Mouse (Mus musculus) heart, embryonic 12.5 days (tissue): ENCODE data around the gene Avl9. TPM values are rescaled to one million over a fixed set of nuclear protein-coding genes. Genes with fewer than 3 reads are reported as not detected.

Experiments
- ATAC-seq: fragments of 200-750 bp; cut with Nextera tagmentation; 2 replicates; pipeline ENCODE4 v1.8.0; 2017; ENCODE audit warnings: moderate TSS enrichment, moderate library complexity; ENCODE audit not compliant: insufficient number of reproducible peaks, low FRiP score
- H3K27ac ChIP-seq: fragments of 300-500 bp; sonication (generic); 2 replicates; pipeline ENCODE4 v1.5.1; 2016; ENCODE audit warnings: mild to moderate bottlenecking, moderate library complexity; ENCODE audit not compliant: poor library complexity, severe bottlenecking
- H3K27me3 ChIP-seq: fragments of 300-500 bp; sonication (generic); replicated peaks from 2 replicates; pipeline ENCODE4 v1.6.1; 2016; ENCODE audit warnings: mild to moderate bottlenecking, moderate library complexity
- H3K36me3 ChIP-seq: fragments of 300-500 bp; sonication (generic); 2 replicates; pipeline ENCODE4 v1.6.1; 2016; ENCODE audit warnings: mild to moderate bottlenecking, moderate library complexity
- H3K4me1 ChIP-seq: fragments of 300-500 bp; sonication (generic); replicated peaks from 2 replicates; pipeline ENCODE4 v1.6.1; 2016; ENCODE audit warnings: mild to moderate bottlenecking
- H3K4me2 ChIP-seq: fragments of 300-500 bp; sonication (generic); 2 replicates; pipeline ENCODE4 v1.6.1; 2016; ENCODE audit warnings: mild to moderate bottlenecking, moderate library complexity
- H3K4me3 ChIP-seq: fragments of 300-500 bp; sonication (generic); 2 replicates; pipeline ENCODE4 v1.5.1; 2016; ENCODE audit warnings: mild to moderate bottlenecking
- H3K9ac ChIP-seq: fragments of 300-500 bp; sonication (generic); 2 replicates; pipeline ENCODE4 v1.6.1; 2016; ENCODE audit warnings: mild to moderate bottlenecking, moderate library complexity
- H3K9me3 ChIP-seq: fragments of 300-500 bp; sonication (generic); replicated peaks from 2 replicates; pipeline ENCODE4 v1.6.1; 2016; ENCODE audit warnings: mild to moderate bottlenecking, moderate library complexity
- WGBS: fragments of 180-500 bp; shearing (Covaris S2); methylation state at CpG from one replicate; pipeline ENCODE4 v1.1.7; 2016; 5-methylcytosine and 5-hydroxymethylcytosine counted together
- polyA plus RNA-seq: library from polyadenylated mRNA; unstranded; fragments of >200 nt; fragmentation: Nextera tagmentation; extraction: Ambion mirVana; gene quantifications from 2 replicates; pipeline ENCODE4 v1.2.1, GENCODE M21; 2016

Gene Avl9
- polyA plus RNA-seq: 11.2 and 12.2 TPM in 2 replicates

- under 1% methylated on average over 64 of the region's 64 CpGs for WGBS
- Histone ChIP-seq H3K4me1 (peaks cover 7% of the 10 kb centered on the region; the same call in 1 of the 2 replicates), H3K9me3 (no peaks in the 10 kb centered on the region), H3K4me2 (peak within 1 kb of the TSS; percentile 82), H3K27ac (peak within 1 kb of the TSS; percentile 89), H3K4me3 (peak within 1 kb of the TSS; percentile 61), H3K36me3 (no peaks in the 10 kb centered on the region), H3K27me3 (no peaks in the 10 kb centered on the region), H3K9ac (peak within 1 kb of the TSS; percentile 77)
- peak; percentile 99 for ATAC-seq
Observed at GRCm38 (mm10) chr6:56714574-56715269, at the start of gene Avl9. Gene Avl9 (plus strand): TSS chr6:56714899.

- ATAC-seq: no peak
- no peaks in the 10 kb centered on the region for H3K4me1 ChIP-seq
- no peak overlapping the region for H3K27ac ChIP-seq
- no peaks in the 10 kb centered on the region for H3K9me3 ChIP-seq
- no peak overlapping the region for H3K4me3 ChIP-seq
- 88% methylated on average over 3 of the region's 3 CpGs for WGBS
- H3K9ac ChIP-seq: no peak overlapping the region
- H3K4me2 ChIP-seq: no peak overlapping the region
- H3K36me3 ChIP-seq: no peaks in the 10 kb centered on the region
- H3K27me3 ChIP-seq: no peaks in the 10 kb centered on the region
Observed at GRCm38 (mm10) chr6:56688238-56688637, 26.5 kb upstream of the Avl9 start.

GRCm38 (mm10) chr6:56691205-56691604, 23.5 kb upstream of the Avl9 start:
- Histone ChIP-seq H3K27ac (no peak overlapping the region), H3K4me1 (no peaks in the 10 kb centered on the region), H3K27me3 (no peaks in the 10 kb centered on the region), H3K9me3 (no peaks in the 10 kb centered on the region), H3K4me3 (no peak overlapping the region), H3K9ac (no peak overlapping the region), H3K4me2 (no peak overlapping the region), H3K36me3 (no peaks in the 10 kb centered on the region)
- 0% methylated on average over 2 of the region's 2 CpGs for WGBS
- ATAC-seq: no peak

- WGBS: 79% methylated on average over 4 of the region's 4 CpGs
- Histone ChIP-seq H3K27ac (no peak overlapping the region), H3K4me1 (no peaks in the 10 kb centered on the region), H3K4me3 (no peak overlapping the region), H3K9me3 (no peaks in the 10 kb centered on the region), H3K4me2 (no peak overlapping the region), H3K36me3 (no peaks in the 10 kb centered on the region), H3K27me3 (no peaks in the 10 kb centered on the region), H3K9ac (no peak overlapping the region)
- ATAC-seq: no peak
Observed at GRCm38 (mm10) chr6:56692445-56692844, 22.3 kb upstream of the Avl9 start.

GRCm38 (mm10) chr6:56703931-56704900, 10.5 kb upstream of the Avl9 start, which contains the start of gene Lsm5:
Gene Lsm5 (minus strand): TSS chr6:56704710.
- Histone ChIP-seq H3K27ac (0 out of 2 replicates have a peak within 1 kb of the TSS, but pooled peaks have one; percentile 56), H3K27me3 (no peaks in the 10 kb centered on the region), H3K36me3 (no peaks in the 10 kb centered on the region), H3K9me3 (no peaks in the 10 kb centered on the region), H3K9ac (peak within 1 kb of the TSS; percentile 92), H3K4me1 (peaks cover 3% of the 10 kb centered on the region), H3K4me2 (peak within 1 kb of the TSS; percentile 96), H3K4me3 (peak within 1 kb of the TSS; percentile 100)
- ATAC-seq: peak; percentile 84
- under 1% methylated on average over 46 of the region's 46 CpGs for WGBS

GRCm38 (mm10) chr6:56714186-56714573, 519 bp upstream of the Avl9 start:
- Histone ChIP-seq H3K27ac (no peak overlapping the region), H3K9ac (no peak overlapping the region), H3K9me3 (no peaks in the 10 kb centered on the region), H3K27me3 (no peaks in the 10 kb centered on the region), H3K36me3 (no peaks in the 10 kb centered on the region), H3K4me1 (peaks cover 7% of the 10 kb centered on the region; the same call in 1 of the 2 replicates), H3K4me2 (peak overlapping the region; percentile 82), H3K4me3 (peak overlapping the region; percentile 61)
- 51% methylated on average over 7 of the region's 7 CpGs for WGBS
- no peak for ATAC-seq

- H3K27me3 ChIP-seq: no peaks in the 10 kb centered on the region
- peak overlapping the region; percentile 77 for H3K9ac ChIP-seq
- ATAC-seq: peak; percentile 20
- peak overlapping the region; percentile 89 for H3K27ac ChIP-seq
- no peaks in the 10 kb centered on the region for H3K36me3 ChIP-seq
- H3K4me1 ChIP-seq: peaks cover 7% of the 10 kb centered on the region; the same call in 1 of the 2 replicates
- WGBS: 0% methylated on average over 25 of the region's 25 CpGs
- H3K9me3 ChIP-seq: no peaks in the 10 kb centered on the region
- H3K4me2 ChIP-seq: peak overlapping the region; percentile 82
- peak overlapping the region; percentile 61 for H3K4me3 ChIP-seq
Observed at GRCm38 (mm10) chr6:56715270-56715666, 569 bp downstream of the Avl9 start.

GRCm38 (mm10) chr6:56719071-56719470, 4.4 kb downstream of the Avl9 start:
- Histone ChIP-seq H3K4me2 (no peak overlapping the region), H3K27ac (no peak overlapping the region)
- no peak for ATAC-seq

GRCm38 (mm10) chr6:56720877-56721276, 6.2 kb downstream of the Avl9 start:
- H3K36me3 ChIP-seq: peaks cover 14% of the 10 kb centered on the region
- 59% methylated on average over 3 of the region's 3 CpGs for WGBS
- H3K4me3 ChIP-seq: no peak overlapping the region
- no peak overlapping the region for H3K9ac ChIP-seq
- H3K27me3 ChIP-seq: no peaks in the 10 kb centered on the region
- peaks cover 11% of the 10 kb centered on the region for H3K4me1 ChIP-seq
- H3K4me2 ChIP-seq: no peak overlapping the region
- no peak for ATAC-seq
- H3K27ac ChIP-seq: no peak overlapping the region
- no peaks in the 10 kb centered on the region for H3K9me3 ChIP-seq

More at GRCm38 (mm10) chr6:56719071-56719470, 4.4 kb downstream of the Avl9 start:
- Histone ChIP-seq H3K4me3 (no peak overlapping the region), H3K4me1 (peaks cover 12% of the 10 kb centered on the region), H3K27me3 (no peaks in the 10 kb centered on the region), H3K9me3 (no peaks in the 10 kb centered on the region), H3K9ac (no peak overlapping the region), H3K36me3 (peaks cover 8% of the 10 kb centered on the region; the same call in 1 of the 2 replicates)
- 83% methylated on average over 1 of the region's 1 CpGs for WGBS

GRCm38 (mm10) chr6:56732545-56732944, 17.8 kb downstream of the Avl9 start:
- 79% methylated on average over 2 of the region's 2 CpGs for WGBS
- Histone ChIP-seq H3K27me3 (no peaks in the 10 kb centered on the region), H3K4me1 (no peaks in the 10 kb centered on the region), H3K9me3 (no peaks in the 10 kb centered on the region), H3K4me2 (no peak overlapping the region), H3K36me3 (peaks cover 44% of the 10 kb centered on the region), H3K4me3 (no peak overlapping the region), H3K27ac (no peak overlapping the region), H3K9ac (no peak overlapping the region)
- no peak for ATAC-seq
